Mouse (Mus musculus) skeletal muscle tissue, adult 2 months (tissue): Measurements from ENCODE around the gene Gm20747.
"Not testable (repeated sequence)": the region's sequence is repeated elsewhere in the genome, so short reads cannot be mapped to it uniquely, and the experiment has no call there.

ENCODE experiments used
- DNase-seq: peaks from one replicate; pipeline ENCODE4 v3.0.0-alpha.2; 2012; ENCODE audit warnings: low read depth, low spot score

Gene Gm20747

GRCm38 (mm10) chrY:53418191-53418590 is at the start of gene Gm20747:
Gene Gm20747 (minus strand): TSS chrY:53418291.
- not testable (repeated sequence) for DNase-seq
